Mouse (Mus musculus) heart, postnatal 0 days (tissue): ENCODE data around the gene Gm10401. TPM values are rescaled to one million over a fixed set of nuclear protein-coding genes. Genes with fewer than 3 reads are reported as not detected.
A peak's percentile ranks its signal among the peaks of the same experiment; 100 is the strongest.

Experiments
- ATAC-seq: fragments of 200-750 bp; cut with Nextera tagmentation; 2 replicates; pipeline ENCODE4 v1.8.0; 2017; ENCODE audit warnings: low read depth, moderate number of reproducible peaks, moderate library complexity; ENCODE audit not compliant: insufficient read depth
- DNase-seq: peaks from one replicate; pipeline ENCODE4 v3.0.0-alpha.2; 2016; ENCODE audit warnings: low spot score
- H3K27ac ChIP-seq: fragments of 300-500 bp; sonication (generic); 2 replicates; pipeline ENCODE4 v1.5.1; 2014; ENCODE audit warnings: low read depth, mild to moderate bottlenecking
- H3K27me3 ChIP-seq: fragments of 300-500 bp; sonication (generic); 2 replicates; pipeline ENCODE4 v1.6.1; 2014; ENCODE audit warnings: low read length, mixed read lengths; ENCODE audit not compliant: control insufficient read depth, insufficient read depth
- H3K36me3 ChIP-seq: fragments of 300-500 bp; sonication (generic); replicated peaks from 2 replicates; pipeline ENCODE4 v1.6.1; 2014; ENCODE audit warnings: low read length, mixed read lengths; ENCODE audit not compliant: control insufficient read depth, insufficient read depth
- H3K4me1 ChIP-seq: fragments of 300-500 bp; sonication (generic); 2 replicates; pipeline ENCODE4 v1.6.1; 2014; ENCODE audit warnings: antibody characterized with exemption; ENCODE audit not compliant: control insufficient read depth, insufficient read depth
- H3K4me2 ChIP-seq: fragments of 300-500 bp; sonication (generic); 2 replicates; pipeline ENCODE4 v1.6.1; 2014; ENCODE audit warnings: low read depth, mild to moderate bottlenecking, low read length, moderate library complexity
- H3K4me3 ChIP-seq: fragments of 300-500 bp; sonication (generic); 2 replicates; pipeline ENCODE4 v1.5.1; 2014; ENCODE audit warnings: low read depth, low read length
- H3K9ac ChIP-seq: fragments of 300-500 bp; sonication (generic); replicated peaks from 2 replicates; pipeline ENCODE4 v1.6.1; 2014; ENCODE audit warnings: low read depth, low read length, mixed read lengths
- H3K9me3 ChIP-seq: fragments of 300-500 bp; sonication (generic); replicated peaks from 2 replicates; pipeline ENCODE4 v1.6.1; 2016; ENCODE audit warnings: low read length; ENCODE audit not compliant: control insufficient read depth
- CTCF ChIP-seq: IDR thresholded peaks from 2 replicates; pipeline ENCODE4 v1.5.1; 2016; ENCODE audit warnings: antibody characterized with exemption, control low read depth, low read depth
- EP300 ChIP-seq: IDR thresholded peaks from 2 replicates; pipeline ENCODE4 v1.6.1; 2016; ENCODE audit warnings: antibody characterized with exemption, low read depth
- WGBS: fragments of 180-500 bp; shearing (Covaris S2); extraction: QIAGEN DNeasy Blood & Tissue Kit; methylation state at CpG from one replicate; pipeline ENCODE4 v1.1.7; 2014; 5-methylcytosine and 5-hydroxymethylcytosine counted together
- polyA plus RNA-seq: library from polyadenylated mRNA; unstranded; fragments of >200 nt; fragmentation: Nextera tagmentation; extraction: Ambion mirVana; gene quantifications from 2 replicates; pipeline ENCODE4 v1.2.1, GENCODE M21; 2015
- total RNA-seq: library from RNA; depleted of rRNA; stranded (reverse); fragments of >200 nt; gene quantifications from 2 replicates; pipeline ENCODE4 v1.2.3, GENCODE M21; 2014; ENCODE audit warnings: low replicate concordance; rRNA removed

The Gm10401 gene
- total and polyA plus RNA-seq, 2 experiments from 2014 or later = 14.4 TPM; not detected in 1

- 61% methylated on average over 8 of the region's 8 CpGs for WGBS
- Histone ChIP-seq H3K27me3 (no peaks in the 10 kb centered on the region), H3K9ac (no peak overlapping the region; the same call in 1 of the 2 replicates), H3K4me1 (peaks cover 26% of the 10 kb centered on the region; the same call in 1 of the 2 replicates), H3K27ac (0 out of 2 replicates have a peak overlapping the region, but pooled peaks have one; percentile 9), H3K4me2 (no peak overlapping the region), H3K9me3 (no peaks in the 10 kb centered on the region), H3K4me3 (no peak overlapping the region), H3K36me3 (no peaks in the 10 kb centered on the region)
- DNase-seq (no peak), ATAC-seq (peak; percentile 39; the same call in 1 of the 2 replicates)
- no peak for TF ChIP-seq EP300
- TF ChIP-seq CTCF = no peak
Measured at GRCm38 (mm10) chr5:115052546-115052945, 45.5 kb downstream of the Gm10401 start.

GRCm38 (mm10) chr5:115050776-115051175 is 47.3 kb downstream of the Gm10401 start:
- Histone ChIP-seq H3K9me3 (no peaks in the 10 kb centered on the region), H3K27me3 (no peaks in the 10 kb centered on the region), H3K9ac (no peak overlapping the region), H3K4me3 (no peak overlapping the region), H3K4me2 (no peak overlapping the region), H3K27ac (no peak overlapping the region), H3K4me1 (peaks cover 24% of the 10 kb centered on the region; the same call in 1 of the 2 replicates), H3K36me3 (no peaks in the 10 kb centered on the region)
- WGBS = 82% methylated on average over 6 of the region's 6 CpGs
- DNase-seq (no peak), ATAC-seq (no peak)
- TF ChIP-seq EP300 (no peak), CTCF (no peak)

DNA sequence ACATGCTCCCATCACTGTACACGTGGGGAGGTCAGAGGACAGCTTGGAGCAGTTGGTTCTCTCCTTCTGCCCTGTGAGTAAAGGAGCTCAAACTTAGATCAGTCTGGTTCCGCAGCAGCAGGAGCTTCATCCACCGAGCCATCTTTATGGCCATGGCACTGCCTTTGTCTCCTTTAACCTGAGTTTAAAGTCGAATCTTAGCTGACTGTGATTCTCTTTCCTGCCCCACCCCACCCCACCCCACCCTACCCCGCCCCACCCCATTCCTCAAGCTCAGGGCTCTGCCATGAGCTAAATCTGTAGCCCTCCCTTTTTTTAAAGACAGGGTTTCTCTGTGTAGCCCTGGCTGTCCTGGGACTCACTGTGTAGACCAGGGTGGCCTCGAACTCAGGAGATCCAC is 48.4 kb downstream of the Gm10401 start:
- TF ChIP-seq CTCF = no peak
- TF ChIP-seq EP300 = no peak
- Histone ChIP-seq H3K27ac (no peak overlapping the region), H3K4me2 (no peak overlapping the region), H3K4me3 (no peak overlapping the region), H3K36me3 (0 out of 2 replicates have a peak, but pooled peaks cover 3% of the 10 kb centered on the region), H3K27me3 (no peaks in the 10 kb centered on the region), H3K4me1 (peaks cover 14% of the 10 kb centered on the region; the same call in 1 of the 2 replicates), H3K9ac (no peak overlapping the region), H3K9me3 (no peaks in the 10 kb centered on the region)
- no peak for DNase-seq
- no peak for ATAC-seq
- WGBS = 84% methylated on average over 6 of the region's 6 CpGs

Other genes with a start within 250 kb of the Gm10401 start
- not detected in 2 replicates for gene 4930519G04Rik, start 244.6 kb downstream of the Gm10401 start, total RNA-seq
- gene 4930519G04Rik, start 244.6 kb downstream of the Gm10401 start, polyA plus RNA-seq = not detected in 2 replicates
- not detected in 2 replicates for gene Gm9936, start 239.6 kb downstream of the Gm10401 start, total RNA-seq
- not detected in 2 replicates for gene Gm9936, start 239.6 kb downstream of the Gm10401 start, polyA plus RNA-seq
- 11.4 and 14.9 TPM in 2 replicates for gene Oasl2, start 201.4 kb downstream of the Gm10401 start, total RNA-seq
- 6.5 and 9.2 TPM in 2 replicates for gene Oasl2, start 201.4 kb downstream of the Gm10401 start, polyA plus RNA-seq
- 5.6 and 9.4 TPM in 2 replicates for gene Oasl1, start 175.1 kb downstream of the Gm10401 start, total RNA-seq
- 0.68 and 0.69 TPM in 2 replicates for gene Oasl1, start 175.1 kb downstream of the Gm10401 start, polyA plus RNA-seq
- 7.3 and 16.0 TPM in 2 replicates for gene 2210016L21Rik, start 156.1 kb downstream of the Gm10401 start, total RNA-seq
- gene 2210016L21Rik, start 156.1 kb downstream of the Gm10401 start, polyA plus RNA-seq = 32.2 and 32.6 TPM in 2 replicates
- not detected in 2 replicates for gene Hnf1a, start 127.2 kb downstream of the Gm10401 start, total RNA-seq
- gene Hnf1a, start 127.2 kb downstream of the Gm10401 start, polyA plus RNA-seq = not detected in 2 replicates
- gene Sppl3, start 87.2 kb downstream of the Gm10401 start, total RNA-seq = 65.6 and 68.7 TPM in 2 replicates
- 6.8 and 7.2 TPM in 2 replicates for gene Sppl3, start 87.2 kb downstream of the Gm10401 start, polyA plus RNA-seq
- 266 and 288 TPM in 2 replicates for gene Acads, start 21.1 kb upstream of the Gm10401 start, total RNA-seq
- gene Acads, start 21.1 kb upstream of the Gm10401 start, polyA plus RNA-seq = 208 and 211 TPM in 2 replicates
- gene Unc119b, start 36.7 kb upstream of the Gm10401 start, total RNA-seq = 17.0 and 25.9 TPM in 2 replicates
- 10.6 and 11.7 TPM in 2 replicates for gene Unc119b, start 36.7 kb upstream of the Gm10401 start, polyA plus RNA-seq
- 68.4 and 74.8 TPM in 2 replicates for gene Mlec, start 59.9 kb upstream of the Gm10401 start, total RNA-seq
- gene Mlec, start 59.9 kb upstream of the Gm10401 start, polyA plus RNA-seq = 20.4 and 21.1 TPM in 2 replicates
- 0.39 and 4.1 TPM in 2 replicates for gene Cabp1, start 96.1 kb upstream of the Gm10401 start, total RNA-seq
- gene Cabp1, start 96.1 kb upstream of the Gm10401 start, polyA plus RNA-seq = 0.78 and 0.96 TPM in 2 replicates
- 41.1 and 71.6 TPM in 2 replicates for gene Pop5, start 137.5 kb upstream of the Gm10401 start, total RNA-seq
- 57.9 and 65.9 TPM in 2 replicates for gene Pop5, start 137.5 kb upstream of the Gm10401 start, polyA plus RNA-seq
- 76.0 and 82.4 TPM in 2 replicates for gene Rnf10, start 174.6 kb upstream of the Gm10401 start, total RNA-seq
- gene Rnf10, start 174.6 kb upstream of the Gm10401 start, polyA plus RNA-seq = 104 and 105 TPM in 2 replicates
- gene Coq5, start 181.4 kb upstream of the Gm10401 start, total RNA-seq = 74.1 and 82.7 TPM in 2 replicates
- gene Coq5, start 181.4 kb upstream of the Gm10401 start, polyA plus RNA-seq = 111 and 116 TPM in 2 replicates
- gene Dynll1, start 202.7 kb upstream of the Gm10401 start, total RNA-seq = 164 and 224 TPM in 2 replicates
- gene Dynll1, start 202.7 kb upstream of the Gm10401 start, polyA plus RNA-seq = 615 and 804 TPM in 2 replicates
- 21.3 and 41.1 TPM in 2 replicates for gene Srsf9, start 228.9 kb upstream of the Gm10401 start, total RNA-seq
- gene Srsf9, start 228.9 kb upstream of the Gm10401 start, polyA plus RNA-seq = 62.9 and 67.5 TPM in 2 replicates
- 10.4 and 19.4 TPM in 2 replicates for gene Gatc, start 242.9 kb upstream of the Gm10401 start, total RNA-seq
- 14.8 and 15.1 TPM in 2 replicates for gene Gatc, start 242.9 kb upstream of the Gm10401 start, polyA plus RNA-seq
- gene Triap1, start 242.9 kb upstream of the Gm10401 start, total RNA-seq = 13.0 and 27.2 TPM in 2 replicates
- gene Triap1, start 242.9 kb upstream of the Gm10401 start, polyA plus RNA-seq = 39.2 and 42.3 TPM in 2 replicates